Mouse (Mus musculus) thymus, postnatal 0 days (tissue): ENCODE measurements around the gene Gnl2. TPM values are rescaled to one million over a fixed set of nuclear protein-coding genes. Genes with fewer than 3 reads are reported as not detected.

Source experiments
- DNase-seq: peaks from one replicate; pipeline ENCODE4 v3.0.0-alpha.2; 2015; ENCODE audit warnings: low spot score
- polyA plus RNA-seq: library from polyadenylated mRNA; unstranded; fragments of >200 nt; fragmentation: Nextera tagmentation; extraction: Ambion mirVana; gene quantifications from 2 replicates; pipeline ENCODE4 v1.2.1, GENCODE M21; 2015

The Gnl2 gene
- polyA plus RNA-seq, 1 experiment from 2014 or later, result 62.6 TPM

DNA sequence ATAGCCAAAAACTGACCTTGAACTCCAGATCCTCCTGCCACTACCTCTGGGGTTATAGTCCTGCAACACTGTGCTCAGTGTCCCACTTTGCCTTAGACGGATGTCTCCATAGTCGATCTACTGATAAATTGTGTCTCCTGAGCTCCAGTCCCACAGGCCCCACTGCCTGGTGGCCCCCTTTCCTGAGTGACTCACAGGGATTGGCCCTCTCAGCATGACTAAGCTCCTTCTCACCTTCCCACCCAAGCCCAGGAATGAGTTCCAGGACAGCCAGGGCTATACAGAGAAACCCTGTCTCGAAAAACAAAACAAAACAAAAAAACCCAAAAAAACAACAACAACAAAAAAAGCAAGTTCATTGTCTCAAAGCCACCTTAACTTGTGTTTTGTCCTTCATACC is 16.8 kb upstream of the Gnl2 start:
- DNase-seq, result no peak

DNA sequence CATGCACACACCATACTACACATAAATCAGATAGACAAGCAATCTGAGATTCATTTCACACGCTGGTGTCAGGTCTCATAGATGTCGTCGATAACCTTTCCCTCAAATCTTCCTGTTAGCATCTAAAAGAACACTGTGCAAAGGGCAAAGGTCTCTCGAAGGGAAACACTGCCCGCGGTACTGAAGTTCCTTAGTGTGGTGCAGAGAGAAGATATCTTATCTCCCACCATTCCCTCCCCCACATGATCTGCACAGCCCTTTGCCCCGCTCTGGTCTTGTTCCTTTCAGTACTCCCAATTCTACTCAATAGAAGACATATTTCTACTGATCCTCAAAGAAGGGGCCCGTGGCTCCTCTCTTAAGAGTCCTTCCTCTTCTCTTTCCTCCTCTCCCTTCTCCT is 13.4 kb upstream of the Gnl2 start:
- DNase-seq, result no peak

DNA sequence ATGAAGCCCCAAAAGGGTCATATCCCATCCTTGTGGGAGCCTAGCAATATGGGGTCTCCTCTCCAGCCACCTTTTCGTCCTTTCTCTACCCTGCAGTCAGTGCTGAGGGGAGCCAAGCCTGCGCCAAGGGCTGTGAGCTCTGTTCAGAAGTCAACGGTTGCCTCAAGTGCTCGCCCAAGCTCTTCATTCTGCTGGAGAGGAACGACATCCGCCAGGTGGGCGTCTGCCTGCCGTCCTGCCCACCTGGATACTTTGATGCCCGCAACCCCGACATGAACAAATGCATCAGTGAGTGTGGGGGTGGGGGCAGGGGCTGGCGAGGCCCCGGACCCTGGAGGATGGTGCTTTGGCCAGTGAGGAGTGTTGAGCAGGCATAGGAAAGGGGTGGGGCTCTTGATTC is 11.5 kb upstream of the Gnl2 start:
- peak; percentile 25 for DNase-seq

DNA sequence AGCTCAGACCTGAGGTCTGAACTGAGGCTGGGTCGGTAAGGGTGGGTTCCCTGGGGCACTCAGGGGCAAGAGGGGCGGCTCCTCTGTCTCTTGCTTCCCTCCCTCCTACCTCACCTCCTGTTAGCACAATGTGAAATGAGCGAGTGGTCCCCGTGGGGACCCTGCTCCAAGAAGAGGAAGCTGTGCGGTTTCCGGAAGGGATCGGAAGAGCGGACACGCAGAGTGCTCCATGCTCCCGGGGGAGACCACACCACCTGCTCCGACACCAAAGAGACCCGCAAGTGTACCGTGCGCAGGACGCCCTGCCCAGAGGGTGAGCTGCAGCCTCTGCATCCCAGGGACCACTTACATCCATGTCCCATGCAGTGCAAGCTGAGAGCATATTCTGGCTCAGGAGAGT is 8.9 kb upstream of the Gnl2 start:
- DNase-seq, result no peak

DNA sequence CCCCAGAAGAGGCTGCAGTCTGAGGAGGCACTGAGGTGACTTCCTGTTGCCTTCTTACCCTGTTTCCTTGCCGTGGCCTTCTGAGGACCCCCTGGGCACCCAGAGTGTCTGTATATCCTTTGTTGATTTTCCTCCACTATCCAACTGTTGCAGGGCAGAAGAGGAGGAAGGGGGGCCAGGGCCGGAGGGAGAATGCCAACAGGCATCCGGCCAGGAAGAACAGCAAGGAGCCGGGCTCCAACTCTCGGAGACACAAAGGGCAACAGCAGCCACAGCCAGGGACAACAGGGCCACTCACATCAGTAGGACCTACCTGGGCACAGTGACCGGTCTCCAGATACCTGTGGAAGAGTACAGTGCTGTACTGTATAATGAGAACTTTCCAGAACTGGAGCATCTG is 8.2 kb upstream of the Gnl2 start:
- no peak for DNase-seq

DNA sequence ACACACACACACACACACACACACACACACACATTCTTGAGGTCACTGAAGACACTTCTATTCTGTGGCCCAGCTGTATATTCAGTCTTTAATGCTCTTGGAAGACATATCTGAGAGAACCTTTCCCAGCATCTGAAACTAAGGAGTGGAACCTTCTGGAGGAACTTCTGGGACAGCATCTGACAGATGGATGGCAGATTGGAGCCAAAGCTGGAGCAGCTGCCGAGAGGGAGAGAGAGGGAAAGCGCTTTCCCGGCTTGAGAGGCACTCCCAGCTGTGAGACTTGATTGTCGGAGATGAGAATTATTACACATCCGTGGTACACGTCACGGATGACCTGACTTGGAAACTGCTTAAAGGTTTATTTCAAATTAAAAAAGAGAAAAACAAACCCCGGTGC is 7.7 kb upstream of the Gnl2 start:
- no peak for DNase-seq

DNA sequence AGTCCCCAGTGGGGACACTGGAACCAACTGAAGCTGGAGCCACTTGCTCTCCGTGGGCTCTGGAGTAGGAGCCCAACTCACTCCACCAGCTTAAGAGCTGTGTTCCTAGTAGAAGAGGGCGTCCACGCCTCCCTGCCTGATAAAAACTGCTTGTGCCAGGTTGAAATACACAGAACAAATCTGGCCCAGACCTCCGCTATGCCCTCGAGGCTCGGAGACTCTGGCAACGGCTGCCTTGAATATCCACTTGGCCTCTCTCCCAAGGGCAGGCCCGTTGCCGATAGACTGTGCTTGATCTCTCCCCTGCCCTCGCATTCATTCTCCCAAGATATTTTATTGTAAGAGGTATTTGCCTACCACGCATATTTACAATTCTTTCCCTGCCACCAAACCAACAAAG is 1.0 kb downstream of the Gnl2 start:
- no peak for DNase-seq

DNA sequence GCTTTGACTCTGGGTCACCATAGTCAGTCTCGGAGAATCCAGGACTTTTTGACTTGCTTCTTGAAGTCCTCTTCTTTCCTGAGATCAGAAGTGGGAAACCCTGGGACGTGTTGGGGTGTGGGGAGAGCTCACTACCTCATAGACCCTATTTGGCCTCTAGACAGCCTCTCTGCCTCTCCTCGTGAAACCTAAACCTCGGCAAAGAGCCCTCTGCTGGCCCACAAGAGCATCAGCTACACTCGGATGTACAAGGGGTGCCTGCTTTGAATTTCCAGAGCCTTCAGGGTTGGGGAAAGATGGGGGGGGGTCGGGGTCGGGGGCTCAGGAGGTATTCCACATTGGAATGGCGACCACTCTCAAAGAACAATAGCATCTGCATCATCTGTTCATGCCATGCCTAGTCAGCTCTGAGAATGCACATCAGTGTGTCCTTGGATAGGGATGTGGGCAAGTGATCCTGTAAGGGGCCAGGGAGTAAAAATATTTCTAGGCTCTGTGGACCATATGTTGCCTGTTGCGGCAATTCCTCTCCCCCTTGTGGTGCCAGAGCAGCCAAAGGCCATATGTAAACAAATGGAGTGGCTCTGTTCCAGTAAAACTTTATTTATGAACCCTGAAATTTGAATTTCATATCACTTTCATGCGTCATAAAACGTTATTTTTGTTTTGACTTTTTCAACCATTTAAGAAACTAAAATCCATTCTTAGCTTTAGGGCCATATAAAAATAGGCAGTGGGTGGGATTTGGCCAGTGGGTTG is 4.6 kb downstream of the Gnl2 start:
- DNase-seq, result peak; percentile 24

DNA sequence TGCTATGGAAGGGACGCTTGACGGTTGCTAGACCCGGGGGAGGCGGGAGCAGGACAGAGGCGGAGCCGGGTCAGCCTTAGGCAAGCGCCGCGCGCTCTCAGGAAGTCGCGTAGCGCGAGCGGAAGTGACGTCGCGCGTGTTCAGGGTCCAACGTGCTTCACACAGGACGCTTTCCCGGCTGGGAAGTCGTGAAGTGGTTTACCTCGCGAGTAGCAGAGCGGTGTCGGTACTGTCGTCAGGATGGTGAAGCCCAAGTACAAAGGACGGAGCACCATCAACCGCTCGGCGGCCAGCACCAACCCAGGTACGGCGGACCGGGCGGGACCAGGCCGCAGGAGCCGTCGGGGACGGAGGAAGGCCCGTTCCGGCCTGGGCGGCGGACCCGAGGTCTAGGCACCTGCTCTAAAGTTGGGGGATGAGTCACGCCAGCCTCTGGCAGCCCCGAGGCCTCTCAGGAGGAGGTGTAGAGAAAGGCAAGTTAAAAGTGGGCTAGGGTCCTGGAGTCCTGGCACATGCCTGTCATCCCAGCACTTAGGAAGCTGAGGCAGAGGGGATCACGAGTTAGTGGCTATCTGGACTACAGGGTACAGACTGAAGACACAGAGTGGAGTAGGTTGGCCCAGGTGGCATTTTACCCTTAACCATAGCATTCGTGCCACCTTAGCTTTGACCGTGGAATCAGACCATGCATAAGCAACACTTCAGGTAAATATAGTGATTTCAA is 13.7 kb downstream of the Gnl2 start:
- peak; percentile 92 for DNase-seq

DNA sequence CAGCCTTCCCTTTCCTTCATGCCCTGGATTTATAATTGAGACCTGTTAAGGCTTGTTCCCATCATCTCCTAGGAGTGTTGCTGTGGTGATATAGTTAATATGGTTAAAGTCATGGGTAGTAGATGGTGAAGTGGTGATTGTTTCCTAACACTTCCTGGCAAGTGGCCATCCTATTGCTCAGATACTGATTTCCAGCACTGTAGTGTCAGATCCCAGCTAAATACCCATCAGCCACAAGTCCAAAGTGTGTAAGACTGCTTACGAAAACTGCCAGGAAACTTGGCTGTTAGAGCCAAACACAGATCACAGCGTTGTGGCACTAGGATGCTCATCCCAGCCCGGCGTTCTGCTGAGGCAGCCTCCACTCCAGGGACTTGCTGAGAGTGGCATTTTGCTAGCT is 18.0 kb downstream of the Gnl2 start:
- DNase-seq, result no peak

DNA sequence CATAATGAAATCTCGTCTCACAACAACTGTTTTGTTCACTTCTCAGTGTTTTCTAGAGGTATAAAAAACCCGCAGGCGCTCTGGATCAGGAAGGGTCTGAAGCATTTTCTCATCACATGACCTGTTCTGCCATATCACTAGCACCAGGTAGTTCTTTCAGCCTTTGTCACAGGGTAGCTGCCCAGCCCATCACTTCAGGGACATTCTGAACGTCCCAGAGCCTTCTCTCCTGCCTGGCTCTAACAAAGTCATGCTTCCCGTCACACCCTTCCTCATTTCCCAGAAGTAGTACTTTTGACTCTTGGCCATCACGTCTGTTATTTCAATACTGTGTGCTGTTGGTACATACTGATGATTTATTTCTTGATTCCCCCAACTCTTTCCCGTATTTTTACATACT is 28.1 kb downstream of the Gnl2 start:
- no peak for DNase-seq

DNA sequence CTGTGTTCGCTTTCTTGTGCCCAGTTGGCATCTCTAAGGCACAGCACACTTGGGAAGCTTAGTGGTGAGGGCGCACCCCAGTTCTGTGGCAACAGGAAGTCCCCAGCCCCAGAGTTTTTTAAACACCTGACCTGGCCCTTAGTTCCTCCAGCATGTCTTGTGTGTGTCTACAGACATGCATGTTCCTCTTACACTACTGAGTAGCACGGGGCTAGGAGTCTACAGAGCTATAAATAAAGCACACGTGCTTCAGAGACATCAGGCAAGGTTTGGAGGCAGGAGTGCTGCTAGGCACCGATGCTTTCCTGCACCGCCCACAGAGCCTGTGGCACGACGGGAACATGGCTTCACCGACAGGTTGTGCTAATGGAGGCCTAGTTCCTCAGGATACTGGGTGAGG is 39.0 kb downstream of the Gnl2 start:
- no peak for DNase-seq

DNA sequence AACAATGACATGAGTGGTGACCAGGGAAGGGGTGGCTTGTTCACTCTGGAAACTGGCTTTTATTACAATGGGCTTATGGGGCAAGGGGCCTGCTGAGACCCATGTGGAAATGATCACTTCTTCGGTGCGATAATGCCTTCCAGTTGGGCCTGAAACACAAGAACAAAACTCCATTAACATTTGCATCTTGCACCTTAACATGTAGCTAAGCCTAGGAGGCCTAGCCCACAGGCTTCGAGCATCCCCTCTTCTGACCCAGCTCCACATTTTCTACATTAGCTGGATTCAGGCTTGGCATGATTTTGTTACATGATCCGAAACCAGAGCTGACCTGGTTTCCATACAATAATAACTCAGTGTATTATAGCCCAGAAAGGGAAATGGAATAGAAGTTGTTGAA is 40.1 kb downstream of the Gnl2 start:
- no peak for DNase-seq

DNA sequence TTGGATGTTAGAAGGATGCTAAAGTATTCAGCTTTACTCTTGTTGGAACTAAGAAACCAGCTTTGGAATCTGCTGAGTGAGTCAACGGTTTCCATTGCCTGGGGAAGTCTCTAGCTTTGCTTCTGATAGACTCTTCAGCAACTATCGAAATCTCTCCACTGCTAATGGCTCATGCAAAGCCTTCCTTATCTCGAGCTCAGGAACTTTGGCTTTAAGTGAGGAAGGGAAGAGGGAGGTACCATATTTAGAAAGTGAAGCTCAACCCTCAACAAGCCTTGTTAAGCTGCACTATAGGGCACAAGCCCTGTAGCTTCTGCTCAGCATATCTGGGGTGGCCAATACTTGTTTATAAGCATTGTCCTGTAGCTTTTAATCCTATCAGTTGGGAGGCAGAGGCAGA is 40.9 kb downstream of the Gnl2 start:
- DNase-seq, result no peak

DNA sequence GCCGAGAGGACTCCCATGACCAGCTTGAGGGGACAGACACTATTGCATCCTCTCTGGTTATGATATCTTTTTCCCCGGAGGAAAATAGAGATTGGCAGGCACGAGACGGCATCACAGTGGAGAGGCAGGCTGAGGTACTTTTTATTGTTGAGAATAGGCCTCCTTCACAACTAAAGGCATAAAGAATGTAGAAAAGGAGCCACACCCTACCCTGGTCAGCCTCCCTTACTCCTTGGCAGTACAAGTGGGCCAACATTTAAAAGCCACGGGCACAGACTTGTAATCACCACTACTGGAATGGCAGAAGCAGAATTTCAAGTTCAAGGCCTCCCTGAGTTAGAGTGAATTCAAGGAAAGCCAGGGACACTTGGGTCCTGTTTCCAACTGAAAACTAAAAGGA is 41.6 kb downstream of the Gnl2 start:
- no peak for DNase-seq

DNA sequence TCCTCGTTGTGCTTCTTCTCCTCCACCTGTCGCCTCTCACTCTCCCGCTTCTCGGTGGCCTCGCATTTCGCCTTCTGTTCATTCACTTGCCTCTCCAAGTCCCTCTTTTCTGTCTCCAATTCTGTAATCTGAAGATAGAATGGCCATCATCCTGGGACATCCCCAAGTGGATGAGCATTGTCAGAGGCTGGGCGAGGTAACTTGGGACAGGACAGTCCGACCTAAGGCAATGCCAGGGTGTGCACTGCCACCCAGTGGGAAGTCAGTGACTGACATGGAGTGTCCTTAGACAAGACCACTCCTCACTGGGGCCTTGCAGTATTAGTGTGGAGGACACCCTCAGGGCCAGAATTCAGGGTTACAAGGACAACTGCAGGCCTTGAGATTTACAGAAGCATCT is 42.6 kb downstream of the Gnl2 start:
- peak; percentile 51 for DNase-seq

DNA sequence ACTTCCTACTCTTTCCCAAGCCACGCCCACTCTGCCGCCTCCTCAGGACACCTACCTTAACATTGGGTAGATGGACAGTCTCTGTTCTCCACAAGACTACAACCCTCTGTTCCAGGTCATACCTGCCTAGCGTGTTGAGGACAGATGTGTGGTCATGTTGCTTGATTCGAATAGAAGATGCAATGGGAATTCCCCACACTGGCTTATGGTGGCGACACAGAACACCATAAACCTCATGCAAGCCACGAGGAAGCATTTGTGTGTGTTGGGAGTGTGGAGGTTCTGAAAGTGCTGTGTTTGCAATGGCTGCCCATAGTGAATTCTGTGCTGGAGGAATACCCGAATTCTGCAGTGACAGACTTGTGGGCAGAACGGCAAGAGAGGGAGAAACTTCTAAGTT is 47.4 kb downstream of the Gnl2 start:
- DNase-seq, result no peak

DNA sequence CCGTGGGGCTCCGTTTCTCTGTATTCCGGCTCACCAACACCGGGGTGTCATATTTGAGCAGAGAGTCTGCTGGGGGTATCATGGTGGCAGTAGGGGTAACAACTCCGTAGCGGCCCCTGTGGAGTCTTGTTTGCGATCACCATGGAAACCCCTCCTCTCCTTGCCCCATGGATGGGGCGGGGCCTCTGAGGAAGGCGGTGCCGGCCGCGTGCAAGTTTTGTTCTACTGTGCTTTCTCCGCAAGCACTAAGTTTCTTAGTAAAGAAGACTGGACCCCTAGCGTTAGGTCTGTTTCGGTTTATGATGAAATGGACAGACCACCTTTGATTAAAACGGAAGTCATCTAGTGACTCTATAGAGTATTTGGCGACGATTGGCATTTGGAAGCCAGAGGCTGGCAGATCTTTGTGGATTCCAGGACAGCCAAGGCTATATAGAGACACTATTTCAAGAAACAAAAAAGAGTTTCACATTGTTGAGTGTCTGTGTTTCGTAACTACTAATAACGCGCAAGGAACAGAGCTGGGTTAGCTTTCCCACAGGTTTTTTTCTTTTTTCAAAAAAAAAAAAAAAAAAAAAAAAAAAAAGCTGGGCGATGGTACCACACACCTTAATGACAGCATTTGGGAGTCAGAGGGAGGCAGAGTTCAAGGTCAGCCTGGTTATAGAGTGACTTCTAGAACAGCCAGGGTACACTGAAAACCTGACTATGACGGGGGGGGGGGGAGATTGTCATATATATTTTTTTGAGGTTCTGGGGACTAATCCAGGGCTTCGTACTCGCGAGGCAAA is 49.3 kb downstream of the Gnl2 start, which contains the start of gene Dnali1:
Dnali1 (minus strand) TSS at position 187 of the 791 bp plus-strand sequence.
- DNase-seq, result peak; percentile 71

DNA sequence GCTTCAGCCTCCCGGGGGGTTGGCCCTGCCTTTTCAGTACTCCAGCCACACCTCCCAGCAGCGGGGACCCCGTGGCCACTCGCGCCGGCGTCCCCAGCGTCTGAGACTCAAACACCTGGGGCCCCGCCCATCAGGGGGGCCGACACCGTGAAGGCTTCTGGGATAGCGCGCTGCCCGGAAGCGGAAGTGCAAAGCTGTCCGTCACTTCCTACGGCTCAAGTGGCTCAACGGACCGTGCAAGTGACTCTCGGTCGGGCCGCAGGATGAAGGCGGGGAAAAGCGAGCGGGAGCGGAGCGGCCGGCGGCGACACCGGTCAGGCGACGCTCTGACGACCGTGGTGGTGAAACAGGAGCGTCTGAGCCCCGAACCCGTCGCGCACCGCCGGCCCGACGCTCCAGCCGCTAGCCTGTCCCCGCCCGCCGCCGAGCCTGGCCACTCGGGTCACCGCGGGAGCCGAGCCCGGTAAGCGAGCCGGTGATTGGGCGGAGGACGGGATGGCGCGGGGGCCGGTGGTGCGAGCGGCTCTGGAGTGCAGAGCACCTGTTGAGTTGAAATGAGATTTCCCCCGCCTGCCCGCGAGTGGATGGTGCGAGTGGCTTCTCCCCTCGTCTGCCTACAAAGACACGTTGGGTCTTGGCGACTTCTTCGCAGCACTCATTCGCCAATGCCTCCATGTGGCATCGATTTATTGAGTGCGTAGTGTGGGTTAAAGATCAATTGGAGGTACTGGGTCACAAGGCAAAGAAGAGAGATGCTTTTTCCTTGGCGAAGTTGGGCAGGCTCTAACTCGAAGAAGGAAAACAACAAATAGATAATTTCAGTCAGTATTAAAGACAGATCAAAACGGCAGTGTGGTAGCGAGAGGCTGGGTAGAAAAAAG is 50.3 kb downstream of the Gnl2 start, which contains the start of gene Snip1:
Snip1 (plus strand) TSS at position 183 of the 881 bp plus-strand sequence.
- peak; percentile 90 for DNase-seq

DNA sequence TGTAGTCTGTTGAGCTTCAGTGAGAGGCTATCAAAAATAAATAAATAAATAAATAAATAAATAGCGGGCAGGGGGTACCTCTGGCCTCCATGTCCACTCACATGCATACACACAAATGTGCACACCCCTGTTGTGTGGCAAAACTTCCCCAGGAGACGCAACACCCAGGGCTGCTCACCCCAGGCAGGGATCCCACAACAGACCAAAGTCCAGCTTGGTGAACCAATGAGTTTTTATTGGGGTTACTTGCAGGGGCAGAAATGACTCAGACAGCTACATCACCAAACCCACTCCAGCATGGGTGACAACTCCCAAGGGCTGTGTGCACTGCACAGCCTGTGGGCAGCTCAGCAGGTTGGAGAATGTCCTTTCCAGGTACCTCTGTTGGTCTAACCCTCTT is 61.3 kb downstream of the Gnl2 start:
- no peak for DNase-seq

DNA sequence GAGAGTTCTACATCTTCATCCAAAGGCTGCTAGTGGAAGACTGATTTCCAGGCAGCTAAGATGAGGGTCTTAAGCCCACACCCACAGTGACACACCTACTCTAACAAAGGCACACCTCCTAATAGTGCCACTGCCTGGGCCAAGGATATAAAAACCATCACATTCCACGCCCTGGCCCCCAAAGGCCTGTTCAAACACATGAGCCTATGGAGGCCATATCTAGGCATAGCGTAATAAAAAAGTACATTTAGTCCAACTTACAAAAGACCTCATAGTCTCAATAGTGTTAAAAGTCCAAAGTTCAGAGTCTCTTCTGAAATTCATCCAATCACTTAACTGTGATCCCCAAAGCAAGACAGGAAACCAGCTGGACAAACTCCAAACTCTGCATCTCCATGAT is 62.3 kb downstream of the Gnl2 start:
- DNase-seq, result no peak
